Mouse (Mus musculus) retina, embryonic 14.5 days (tissue): Measurements from ENCODE around the gene Magee1.
"Not testable (repeated sequence)": the region's sequence is repeated elsewhere in the genome, so short reads cannot be mapped to it uniquely, and the experiment has no call there.

Experiments
- DNase-seq: peaks from one replicate; pipeline ENCODE4 v3.0.0-alpha.2; 2015; ENCODE audit warnings: low spot score

Gene Magee1

GRCm38 (mm10) chrX:105120275-105121226 lies at the start of gene Magee1:
Gene Magee1 (plus strand): TSS chrX:105120378.
- peak; percentile 73 for DNase-seq

GRCm38 (mm10) chrX:105079151-105079550 lies 41.0 kb upstream of the Magee1 start:
- DNase-seq, result no peak

- peak; percentile 91 for DNase-seq
These were observed 40.5 kb upstream of the Magee1 start, which contains the start of gene Pbdc1 for GRCm38 (mm10) chrX:105079615-105080092. Gene Pbdc1 (plus strand): TSS chrX:105079756.

- DNase-seq, result no peak
These were observed 40.1 kb upstream of the Magee1 start for GRCm38 (mm10) chrX:105080096-105080495.

- not testable (repeated sequence) for DNase-seq
These were observed 37.2 kb upstream of the Magee1 start for GRCm38 (mm10) chrX:105083013-105083412.

GRCm38 (mm10) chrX:105104175-105104574 lies 16.0 kb upstream of the Magee1 start:
- DNase-seq, result peak; percentile 74

- no peak for DNase-seq
These were observed 5.2 kb upstream of the Magee1 start for GRCm38 (mm10) chrX:105114994-105115393.

- DNase-seq, result peak; percentile 77
These were observed 1.2 kb downstream of the Magee1 start for GRCm38 (mm10) chrX:105121227-105121865.

- DNase-seq, result peak; percentile 49
These were observed 4.7 kb downstream of the Magee1 start for GRCm38 (mm10) chrX:105124903-105125302.

GRCm38 (mm10) chrX:105151872-105152461 lies 31.8 kb downstream of the Magee1 start:
- peak; percentile 2 for DNase-seq

- DNase-seq, result not testable (repeated sequence)
These were observed 44.8 kb downstream of the Magee1 start for GRCm38 (mm10) chrX:105165007-105165406.

- peak; percentile 5 for DNase-seq
These were observed 47.0 kb downstream of the Magee1 start for GRCm38 (mm10) chrX:105167217-105167616.
